Mouse (Mus musculus) G1E (cell line): Measurements from ENCODE around the gene Etnppl. TPM values are rescaled to one million over a fixed set of nuclear protein-coding genes. Genes with fewer than 3 reads are reported as not detected.

ENCODE experiments used
- ATAC-seq: 2 replicates; pipeline ENCODE4 v1.8.0; 2016; ENCODE audit warnings: mild to moderate bottlenecking; ENCODE audit not compliant: insufficient number of reproducible peaks, poor library complexity, low FRiP score, severe bottlenecking; ENCODE audit errors: extremely low read depth
- DNase-seq: peaks from one replicate; pipeline ENCODE4 v3.0.0; 2012; ENCODE audit warnings: low spot score
- H3K27me3 ChIP-seq: 2 replicates; pipeline ENCODE4 v1.6.1; 2012; ENCODE audit warnings: mild to moderate bottlenecking, low read length, inconsistent platforms; ENCODE audit not compliant: insufficient read depth
- H3K36me3 ChIP-seq: replicated peaks from 2 replicates; pipeline ENCODE3; 2012; ENCODE audit warnings: mild to moderate bottlenecking, inconsistent platforms
- H3K4me1 ChIP-seq: 2 replicates; pipeline ENCODE4 v1.6.1; 2012; ENCODE audit warnings: low read depth, low read length, inconsistent platforms, mixed read lengths; ENCODE audit not compliant: insufficient read depth
- H3K4me3 ChIP-seq: 2 replicates; pipeline ENCODE4 v1.5.1; 2012; ENCODE audit warnings: low read depth, mild to moderate bottlenecking, inconsistent platforms, low read length, moderate library complexity, mixed read lengths
- H3K9me3 ChIP-seq: replicated peaks from 2 replicates; pipeline ENCODE4 v1.6.1; 2012; ENCODE audit warnings: inconsistent platforms
- CTCF ChIP-seq: IDR thresholded peaks from 2 replicates; pipeline ENCODE4 v1.5.1; 2012; ENCODE audit warnings: low read depth, low read length, inconsistent platforms, mixed read lengths
- GATA1 ChIP-seq: IDR thresholded peaks from 2 replicates; pipeline ENCODE4 v1.6.1; 2012; ENCODE audit warnings: borderline replicate concordance, low read length, inconsistent platforms, mixed read lengths
- GATA2 ChIP-seq: IDR thresholded peaks from 2 replicates; pipeline ENCODE4 v1.6.1; 2012; ENCODE audit warnings: low read depth, low read length, inconsistent platforms, borderline replicate concordance
- POLR2AphosphoS5 ChIP-seq: IDR thresholded peaks from 2 replicates; pipeline ENCODE4 v1.6.1; 2012; ENCODE audit warnings: low read depth, low read length, inconsistent platforms; ENCODE audit not compliant: insufficient replicate concordance
- TAL1 ChIP-seq: conservative IDR thresholded peaks from 2 replicates; pipeline ENCODE4 v1.6.1; 2012; ENCODE audit warnings: low read depth, low read length, inconsistent platforms, mixed read lengths
- polyA plus RNA-seq: library from polyadenylated mRNA; stranded (reverse); fragments of >175 nt; gene quantifications from 2 replicates; pipeline ENCODE4 v1.2.3, GENCODE M21; 2012
- total RNA-seq, 2 experiments: library from RNA; stranded (forward) in 1 of 2; stranded (reverse) in 1 of 2; fragments of 200-1000 nt in 1 of 2; fragments of >200 nt in 1 of 2; fragmentation: Nextera tagmentation in 1 of 2; gene quantifications; 2 replicates each; pipeline ENCODE4 v1.2.3; 2014 to 2017

The Etnppl gene
- total and polyA plus RNA-seq, 3 experiments = 0.22 TPM; not detected in 2

DNA sequence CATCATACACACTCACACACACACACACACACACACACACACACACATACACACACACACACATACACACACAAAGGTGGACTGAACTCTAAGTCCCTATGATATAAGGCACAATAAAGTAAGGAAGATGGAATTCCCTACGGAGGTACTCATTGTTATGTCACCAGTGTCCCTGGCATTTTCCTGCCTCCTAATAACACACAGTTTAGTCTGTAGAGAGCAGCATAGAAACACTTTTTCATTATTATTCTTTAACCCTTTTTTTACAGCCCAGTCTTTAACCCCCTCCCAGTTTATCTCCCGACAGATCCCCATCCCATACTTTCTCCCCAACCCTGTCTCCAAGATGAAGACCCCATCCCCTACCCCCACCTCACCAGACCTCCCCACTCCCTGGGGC lies 35.7 kb upstream of the Etnppl start:
- TF ChIP-seq GATA2 (no peak), POLR2AphosphoS5 (no peak), CTCF (no peak), TAL1 (no peak), GATA1 (no peak)
- DNase-seq = no peak
- H3K4me3 ChIP-seq = no peak overlapping the region
- no peak for ATAC-seq
- H3K36me3 ChIP-seq = no peaks in the 10 kb centered on the region
- H3K27me3 ChIP-seq = no peaks in the 10 kb centered on the region
- peaks cover 32% of the 10 kb centered on the region for H3K9me3 ChIP-seq
- no peaks in the 10 kb centered on the region for H3K4me1 ChIP-seq

DNA sequence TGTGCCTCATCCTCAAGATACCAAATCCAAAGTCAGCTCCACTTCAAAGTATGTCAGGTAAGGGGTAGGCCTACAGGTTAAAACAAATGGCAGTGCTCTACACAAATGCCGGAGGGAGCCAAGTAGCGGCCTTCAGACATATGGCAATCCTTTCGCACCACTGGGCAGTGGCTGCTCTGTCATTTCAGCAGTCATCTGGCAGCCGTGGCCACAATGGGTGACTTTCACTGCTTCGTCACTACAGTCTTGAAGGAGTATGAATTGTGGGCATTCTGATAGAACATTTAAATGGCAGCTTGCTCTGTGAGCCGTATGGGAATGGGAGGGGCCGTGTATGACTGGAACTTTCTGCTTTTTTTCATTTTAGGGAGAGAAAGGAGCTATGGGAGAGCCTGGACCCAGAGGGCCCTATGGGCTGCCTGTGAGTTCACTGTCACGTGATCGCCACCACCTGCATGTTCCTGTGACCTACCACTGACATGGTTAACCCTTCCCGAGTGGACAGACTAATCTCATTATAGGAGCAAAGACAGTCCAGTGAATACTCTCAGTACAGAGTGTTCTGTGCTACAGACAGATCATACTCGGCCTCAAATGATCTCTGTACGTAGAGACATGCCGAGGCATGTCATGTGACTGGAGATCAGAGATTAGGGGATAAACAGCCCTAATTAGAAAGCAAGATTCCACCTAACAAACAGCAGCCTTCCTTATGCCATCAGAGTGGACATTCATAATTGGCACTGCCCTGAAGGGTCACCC lies 34.2 kb upstream of the Etnppl start:
- TF ChIP-seq GATA2 (no peak), GATA1 (no peak), CTCF (no peak), POLR2AphosphoS5 (no peak), TAL1 (no peak)
- Histone ChIP-seq H3K4me1 (no peaks in the 10 kb centered on the region), H3K9me3 (peaks cover 35% of the 10 kb centered on the region), H3K27me3 (no peaks in the 10 kb centered on the region), H3K36me3 (no peaks in the 10 kb centered on the region), H3K4me3 (no peak overlapping the region)
- ATAC-seq (no peak; the same call in 1 of the 2 replicates), DNase-seq (no peak)

DNA sequence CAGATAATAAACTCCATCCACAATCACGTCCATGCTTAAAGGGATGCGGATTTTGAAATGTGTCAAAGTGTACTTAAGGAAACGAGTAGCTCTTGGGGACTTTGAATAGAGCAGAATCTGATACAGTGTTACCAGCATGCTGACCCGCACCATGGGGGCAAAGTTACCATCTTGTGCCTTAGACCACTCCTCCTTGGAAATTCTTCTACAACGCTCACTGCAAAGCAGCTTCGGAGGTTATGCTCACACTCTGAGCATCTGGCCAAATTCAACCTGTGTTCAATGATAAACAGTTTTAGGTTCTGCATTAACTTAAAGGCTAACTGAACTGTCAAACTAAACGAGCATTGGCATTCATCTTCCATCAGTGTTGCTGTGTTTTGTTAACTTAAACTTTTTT lies 33.2 kb upstream of the Etnppl start:
- ATAC-seq = no peak
- no peak for TF ChIP-seq TAL1
- Histone ChIP-seq H3K27me3 (no peaks in the 10 kb centered on the region), H3K36me3 (no peaks in the 10 kb centered on the region), H3K9me3 (peaks cover 43% of the 10 kb centered on the region), H3K4me3 (no peak overlapping the region), H3K4me1 (no peaks in the 10 kb centered on the region)
- DNase-seq = no peak

DNA sequence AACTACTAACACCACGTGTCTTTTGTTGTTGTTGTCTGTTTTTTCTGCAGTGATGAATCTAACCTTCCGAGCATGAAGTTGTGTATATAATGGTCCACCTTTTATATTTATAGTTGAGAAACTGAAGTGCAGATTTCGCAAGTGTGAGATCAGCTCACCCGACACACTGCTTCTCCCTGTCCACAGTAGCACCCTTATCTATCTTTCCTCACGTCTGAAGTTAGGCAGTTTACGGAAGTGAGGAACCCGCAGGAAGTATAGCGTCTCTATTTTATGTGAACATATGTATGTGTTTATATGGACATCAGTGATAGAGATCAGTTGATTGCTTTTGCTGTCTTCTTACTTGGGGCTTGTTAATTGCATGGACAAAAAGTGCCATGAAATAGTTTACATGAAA lies 22.2 kb upstream of the Etnppl start:
- no peaks in the 10 kb centered on the region for H3K27me3 ChIP-seq
- no peak overlapping the region for H3K4me3 ChIP-seq
- H3K36me3 ChIP-seq = no peaks in the 10 kb centered on the region
- H3K4me1 ChIP-seq = no peaks in the 10 kb centered on the region
- TF ChIP-seq GATA2 (no peak), GATA1 (no peak), POLR2AphosphoS5 (no peak), CTCF (no peak), TAL1 (no peak)
- H3K9me3 ChIP-seq = peaks cover 19% of the 10 kb centered on the region
- ATAC-seq (no peak), DNase-seq (no peak)

DNA sequence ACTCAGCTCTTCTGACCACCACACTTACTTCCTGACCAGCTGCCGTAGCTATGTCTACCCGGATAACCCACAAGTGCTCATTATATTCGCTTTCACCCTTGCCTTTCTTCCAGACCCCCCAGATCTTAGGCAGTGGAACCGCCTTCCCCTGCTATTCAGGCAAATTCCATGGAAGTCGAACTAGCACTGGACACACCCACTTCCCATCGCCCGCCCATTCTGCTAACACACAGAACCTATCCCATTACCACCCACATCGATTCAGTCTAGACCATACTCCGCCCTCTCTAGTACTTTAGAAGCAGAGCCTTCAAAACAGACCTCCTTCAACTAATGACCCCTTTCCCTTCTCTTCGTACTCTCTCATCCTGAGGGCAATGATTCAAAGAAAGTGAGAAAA lies 15.8 kb upstream of the Etnppl start:
- no peak for ATAC-seq
- no peak for TF ChIP-seq POLR2AphosphoS5
- TF ChIP-seq GATA1 = no peak
- no peak for TF ChIP-seq GATA2
- no peak for TF ChIP-seq CTCF
- no peak for TF ChIP-seq TAL1

DNA sequence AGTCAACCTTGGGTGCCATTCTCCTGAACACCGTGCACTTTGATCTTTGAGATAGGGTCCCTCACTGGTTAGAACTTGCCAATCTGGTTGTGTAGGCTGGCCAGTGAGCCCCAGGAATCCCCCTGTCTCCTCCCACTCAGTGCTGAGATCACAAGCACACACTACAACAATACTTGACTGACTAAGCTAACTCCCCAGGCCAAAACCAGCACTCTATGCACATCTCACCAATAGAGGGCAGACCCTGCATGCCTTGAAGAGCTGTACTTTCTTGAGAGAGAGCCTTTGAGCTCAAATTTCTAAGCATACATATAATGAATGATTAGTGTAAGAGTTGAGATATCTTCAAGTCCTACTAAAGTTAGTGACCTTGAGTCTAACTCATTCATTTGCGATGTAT lies 9.3 kb upstream of the Etnppl start:
- Histone ChIP-seq H3K4me1 (no peaks in the 10 kb centered on the region), H3K4me3 (no peak overlapping the region), H3K9me3 (peaks cover 22% of the 10 kb centered on the region), H3K36me3 (no peaks in the 10 kb centered on the region), H3K27me3 (no peaks in the 10 kb centered on the region)
- ATAC-seq (no peak), DNase-seq (no peak)
- TF ChIP-seq GATA1 = no peak
- TF ChIP-seq CTCF = no peak
- no peak for TF ChIP-seq GATA2
- TF ChIP-seq POLR2AphosphoS5 = no peak
- TF ChIP-seq TAL1 = no peak

More for the DNA sequence above, 15.8 kb upstream of the Etnppl start:
- no peak overlapping the region for H3K4me3 ChIP-seq
- DNase-seq = no peak
- H3K36me3 ChIP-seq = no peaks in the 10 kb centered on the region
- peaks cover 27% of the 10 kb centered on the region for H3K9me3 ChIP-seq
- H3K4me1 ChIP-seq = no peaks in the 10 kb centered on the region
- H3K27me3 ChIP-seq = no peaks in the 10 kb centered on the region
